Mouse (Mus musculus) adrenal gland, adult 2 months (tissue): ENCODE results near the gene Spata2. TPM values are rescaled to one million over a fixed set of nuclear protein-coding genes. Genes with fewer than 3 reads are reported as not detected.
A peak's percentile ranks its signal among the peaks of the same experiment; 100 is the strongest.

Experiments used
- DNase-seq: peaks from one replicate; pipeline ENCODE4 v3.0.0; 2021
- long read RNA-seq: library from polyadenylated mRNA; stranded (forward); transcript quantifications from one replicate; pipeline ENCODE4 v2.0.0, GENCODE M21; 2021
- polyA plus RNA-seq: library from polyadenylated mRNA; depleted of rRNA; stranded (reverse); fragments of >200 nt; gene quantifications from 2 replicates; pipeline ENCODE4 v1.2.3, GENCODE M21; 2012; rRNA removed
- total RNA-seq, 2 experiments: library from RNA; stranded (reverse); gene quantifications; 2 replicates each; pipeline ENCODE4 v1.2.3; 2021

Gene Spata2
- total RNA-seq: 10 to 100 TPM; 33.1 to 35.1 TPM
- polyA plus RNA-seq: 29.0 and 30.8 TPM in 2 replicates
- long read RNA-seq, full-length matches to known transcripts: 7 of 19 reads
- long read RNA-seq, partial matches to known transcripts: 1 of 19 reads
- long read RNA-seq, other reads (novel, unspliced or antisense): 11 of 19 reads

DNA sequence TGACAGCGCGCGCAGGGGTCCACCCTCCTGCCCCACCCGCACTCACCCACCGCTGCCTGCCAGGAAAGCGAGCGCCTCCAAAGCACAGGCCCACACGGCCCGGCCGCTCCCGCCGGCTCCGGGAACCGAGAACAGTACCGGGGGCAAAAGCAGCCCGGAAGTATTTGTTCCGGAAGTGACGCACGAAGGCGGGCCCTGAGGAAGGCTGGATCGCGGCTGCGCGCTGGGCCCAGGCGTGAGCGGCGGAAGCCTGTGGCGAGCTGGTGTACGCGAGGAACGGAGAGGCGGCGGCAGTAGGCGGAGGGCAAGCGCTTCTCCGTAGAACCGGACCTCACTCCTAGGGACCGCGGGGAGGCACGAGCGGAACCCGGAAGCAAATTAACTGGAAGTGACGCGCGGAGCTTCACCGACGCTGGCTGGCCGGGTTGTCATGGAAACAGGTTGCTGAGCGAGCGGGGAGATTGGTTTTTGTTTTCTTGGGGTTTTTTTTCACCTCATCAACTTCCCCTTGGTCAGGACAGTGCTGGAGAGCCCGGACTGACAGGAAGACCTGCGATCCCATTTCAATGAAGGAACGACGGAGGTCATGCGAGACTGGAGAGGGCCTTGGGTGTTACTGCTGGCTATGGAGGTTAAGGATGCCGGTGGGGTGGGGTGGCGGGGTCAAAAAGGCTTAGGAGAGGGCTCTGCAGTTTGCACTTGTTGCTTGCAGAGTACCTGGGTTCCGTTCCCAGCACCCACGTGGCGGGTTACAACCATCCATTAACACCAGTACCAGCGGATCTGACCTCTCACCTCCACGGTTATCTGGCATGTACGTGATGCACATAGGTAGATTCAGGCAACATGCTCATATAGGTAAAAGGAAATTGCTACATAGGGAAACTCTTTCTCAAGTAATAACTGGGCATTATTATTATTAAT, at the start of gene Spata2:
TSS of gene Spata2 (minus strand) at position 175 of the 924 bp plus-strand sequence.
- peak; percentile 96 for DNase-seq

DNA sequence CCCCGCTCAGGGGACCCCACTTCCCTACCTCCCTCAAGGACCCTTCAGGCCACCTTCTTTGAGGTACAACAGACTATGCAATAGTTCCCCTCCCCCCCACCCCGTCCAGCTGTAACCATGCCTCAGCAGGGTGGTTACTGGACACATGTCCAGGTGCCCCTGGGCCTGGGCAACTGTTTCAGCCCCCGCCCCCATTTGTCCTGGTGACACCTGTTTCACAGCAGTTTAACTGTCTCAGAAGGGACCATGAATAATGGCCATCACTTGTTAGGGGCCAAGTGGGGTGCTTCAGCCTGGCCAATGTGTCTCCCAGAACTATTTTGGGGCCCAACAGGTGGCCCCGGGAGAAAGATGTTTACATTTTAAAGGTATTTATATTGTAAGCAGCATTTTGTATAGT, 49.7 kb upstream of the Spata2 start:
- no peak for DNase-seq

GRCm38 (mm10) chr2:167541761-167542160, 49.1 kb upstream of the Spata2 start:
- no peak for DNase-seq

GRCm38 (mm10) chr2:167541324-167541723, 48.6 kb upstream of the Spata2 start:
- DNase-seq: no peak

DNA sequence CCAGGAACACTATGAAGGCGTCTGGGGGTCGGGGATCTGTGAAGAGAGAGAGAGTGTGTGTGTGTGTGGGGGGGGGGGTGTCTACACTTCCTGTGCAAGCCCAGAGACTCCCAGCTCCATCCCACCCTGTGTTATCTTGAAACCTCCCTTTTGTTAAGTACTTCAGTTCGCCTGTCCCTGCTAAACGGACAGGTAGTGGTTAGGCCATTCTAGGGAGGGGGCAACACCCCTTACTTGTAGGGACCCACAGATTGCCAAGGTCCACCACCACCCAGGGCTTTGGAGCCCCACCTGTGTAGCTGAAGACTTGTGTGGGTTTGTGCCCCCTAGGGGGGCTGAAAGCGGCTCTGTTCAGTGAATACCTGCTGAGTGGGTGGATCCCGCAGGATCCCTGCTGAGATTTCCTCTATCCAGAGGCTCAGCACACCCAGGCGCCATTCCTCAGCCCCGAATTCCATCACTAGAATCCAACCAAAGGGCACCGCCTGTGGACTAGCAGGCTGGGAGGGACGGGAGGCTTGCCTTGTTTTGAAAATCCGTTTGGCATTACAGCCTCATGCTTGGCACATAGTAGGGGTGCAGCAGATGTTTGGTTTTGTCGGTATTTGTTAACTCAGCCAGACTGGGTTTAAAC, 47.9 kb upstream of the Spata2 start:
- DNase-seq: no peak

DNA sequence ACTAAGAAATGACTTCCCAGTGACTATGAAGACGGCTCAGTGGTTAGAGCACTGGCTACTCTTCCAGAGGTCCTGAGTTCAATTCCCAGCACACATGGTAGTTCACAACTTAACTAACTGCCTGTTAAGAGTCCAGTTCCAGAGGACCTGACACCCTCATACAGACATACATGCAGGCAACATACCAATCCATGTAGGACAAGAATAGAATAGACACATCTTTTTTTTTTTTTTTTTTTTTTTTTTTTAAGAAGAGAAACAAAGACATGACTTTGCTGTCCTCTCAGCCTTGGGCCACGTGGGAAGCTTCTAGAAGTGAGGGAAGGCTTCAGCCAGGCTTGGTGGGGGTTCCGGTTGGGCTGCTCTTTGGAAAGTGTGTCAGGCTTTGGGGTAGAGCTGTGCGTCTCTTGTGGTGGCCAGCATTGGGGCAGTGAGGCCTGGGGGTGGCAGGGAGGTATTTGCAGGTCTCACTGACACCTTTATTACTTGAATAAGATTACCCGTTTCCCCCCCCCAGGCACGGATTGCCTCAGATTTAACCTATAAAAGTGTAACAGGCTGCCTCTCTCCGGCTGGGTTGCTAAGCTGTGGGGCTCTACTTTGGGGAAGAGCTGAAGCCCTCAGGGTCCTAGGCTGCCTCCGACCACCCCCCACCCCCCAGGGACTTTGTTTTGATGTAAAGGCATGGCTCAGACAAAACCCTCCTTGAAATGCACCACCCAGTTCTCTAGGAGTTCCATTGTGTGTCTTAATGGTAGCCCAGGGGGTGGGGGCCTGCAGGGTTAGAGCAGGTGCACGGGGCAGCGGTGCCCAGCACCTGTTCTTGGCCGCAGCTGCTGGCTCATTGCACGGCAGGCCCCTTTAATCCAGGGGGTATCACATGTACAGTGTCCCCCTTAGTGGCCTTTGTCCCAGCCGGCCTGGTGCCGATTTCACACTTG, 47.1 kb upstream of the Spata2 start:
- no peak for DNase-seq

GRCm38 (mm10) chr2:167538671-167539306, 46.1 kb upstream of the Spata2 start:
- DNase-seq: peak; percentile 87

DNA sequence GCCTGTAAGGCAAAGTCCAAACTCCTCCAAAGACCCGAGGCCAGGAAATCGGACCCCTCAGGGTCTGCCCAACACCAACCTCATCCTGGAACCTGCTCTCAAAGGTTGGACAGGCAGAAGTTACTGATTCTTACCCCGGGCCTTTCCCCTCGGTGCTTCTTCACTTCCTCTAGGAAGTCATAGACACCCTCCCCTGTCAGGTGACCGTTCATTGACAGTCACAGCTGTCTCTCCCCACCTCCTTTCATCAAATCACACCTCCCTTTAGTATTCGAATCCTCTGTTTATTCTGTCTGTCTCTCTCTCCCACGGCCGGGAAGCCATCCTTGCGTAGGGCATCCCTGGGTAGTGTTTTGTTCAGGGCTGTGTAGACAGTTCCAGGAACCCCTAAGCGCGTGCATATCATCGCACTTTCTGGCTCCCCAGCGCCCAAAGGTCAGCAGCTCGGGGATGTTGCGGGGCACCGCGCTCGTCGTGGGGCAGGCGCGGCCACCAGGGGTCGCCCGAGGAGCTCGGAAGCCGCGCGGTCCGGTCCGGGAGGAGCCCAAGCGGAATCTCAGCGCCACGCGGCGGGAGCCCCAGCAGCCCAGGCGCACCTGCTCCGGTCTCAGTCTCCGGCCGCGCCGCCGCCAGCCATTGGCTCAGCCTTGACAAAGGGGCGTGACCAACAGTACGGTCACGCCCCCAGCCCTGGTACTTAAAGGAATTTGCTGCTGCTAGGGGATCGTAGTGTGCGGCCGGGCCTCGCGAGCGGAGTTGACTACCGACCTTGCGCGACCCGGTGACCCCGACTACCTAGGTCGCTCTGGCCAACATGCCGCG, 45.0 kb upstream of the Spata2 start, which contains the start of gene Snai1:
TSS of gene Snai1 (plus strand) at position 720 of the 822 bp plus-strand sequence.
- peak; percentile 97 for DNase-seq

GRCm38 (mm10) chr2:167536320-167536945, 43.7 kb upstream of the Spata2 start:
- DNase-seq: no peak

GRCm38 (mm10) chr2:167533880-167534279, 41.2 kb upstream of the Spata2 start:
- no peak for DNase-seq

DNA sequence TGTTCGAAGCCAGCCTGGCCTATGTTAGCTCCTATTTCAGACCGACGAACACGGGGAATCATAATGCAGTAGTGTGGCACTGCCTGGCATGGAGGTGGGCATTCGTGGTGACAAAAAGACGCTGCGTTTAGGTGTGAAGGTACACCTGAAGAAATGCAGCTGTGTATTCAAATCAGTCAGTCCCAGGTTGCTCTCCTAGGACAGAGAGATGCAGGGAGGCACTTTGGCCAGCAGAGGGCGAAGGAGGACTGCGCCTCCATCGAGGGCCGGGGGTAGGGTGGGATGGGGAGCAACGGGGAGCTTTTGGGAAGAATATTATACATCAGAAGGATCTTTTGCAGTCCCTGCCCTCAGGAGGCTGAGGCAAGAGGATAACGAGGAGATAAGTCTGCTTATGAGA, 39.4 kb upstream of the Spata2 start:
- DNase-seq: no peak

DNA sequence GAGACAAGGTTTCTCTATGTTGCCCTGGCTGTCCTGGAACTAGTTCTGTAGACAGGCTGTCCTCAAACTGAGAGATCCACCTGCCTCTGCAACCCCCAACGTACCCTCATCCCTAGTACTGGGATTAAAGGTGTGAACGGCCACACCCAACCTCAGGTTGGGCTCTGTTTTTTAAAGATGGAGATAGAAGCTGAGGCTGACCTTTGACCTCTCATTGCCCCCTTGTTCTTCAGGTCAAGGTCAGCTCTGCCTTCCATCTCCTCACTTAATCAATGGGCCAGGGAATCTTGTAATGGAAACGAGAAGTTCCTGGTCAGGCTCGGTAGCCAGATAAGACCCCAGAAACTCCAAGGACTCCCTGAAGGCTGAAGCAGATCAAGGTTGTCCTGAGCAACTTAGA, 37.8 kb upstream of the Spata2 start:
- no peak for DNase-seq

GRCm38 (mm10) chr2:167529935-167530513, 37.3 kb upstream of the Spata2 start:
- DNase-seq: no peak

GRCm38 (mm10) chr2:167528278-167528677, 35.6 kb upstream of the Spata2 start:
- DNase-seq: no peak

- DNase-seq: no peak
Observed at GRCm38 (mm10) chr2:167519606-167520252, 27.0 kb upstream of the Spata2 start.

DNA sequence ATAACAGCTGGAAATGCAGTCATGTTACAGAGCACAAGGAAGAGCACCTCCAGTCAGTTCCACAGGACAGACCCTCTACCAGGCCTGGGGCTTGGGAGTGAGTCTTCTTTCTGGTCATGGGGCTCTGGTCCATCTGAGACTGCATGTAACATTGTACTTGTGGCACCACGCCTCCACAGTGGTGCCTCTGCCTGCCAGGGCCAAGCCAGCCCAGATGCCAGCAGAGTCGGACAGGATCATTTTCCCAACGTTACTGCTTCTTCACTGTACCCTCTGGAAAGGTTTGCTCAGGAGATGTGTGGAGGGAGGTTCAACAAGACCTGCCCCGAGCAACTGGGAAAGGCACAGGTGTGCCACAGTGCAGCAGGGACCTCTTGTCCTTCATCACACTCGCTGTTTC, 23.0 kb upstream of the Spata2 start:
- no peak for DNase-seq

DNA sequence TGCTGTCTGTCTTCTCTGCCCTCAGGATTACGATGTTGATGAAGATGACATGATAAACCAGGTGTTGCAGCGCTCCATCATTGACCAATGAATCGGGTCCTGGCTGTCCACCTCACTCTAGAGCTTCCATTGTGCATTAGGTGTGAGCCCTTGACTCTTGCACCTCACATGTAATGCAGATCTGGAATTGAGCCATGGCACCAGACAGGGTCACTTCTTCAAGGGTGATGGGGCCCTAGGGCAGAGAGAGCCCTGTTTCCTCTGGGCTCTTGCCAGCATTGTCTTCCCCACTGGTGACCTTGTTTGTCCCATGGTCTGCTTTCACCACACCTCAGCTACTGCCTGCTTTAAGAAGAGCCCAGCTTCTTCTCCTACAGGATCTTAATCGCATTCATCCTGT, 22.0 kb upstream of the Spata2 start:
- DNase-seq: no peak

DNA sequence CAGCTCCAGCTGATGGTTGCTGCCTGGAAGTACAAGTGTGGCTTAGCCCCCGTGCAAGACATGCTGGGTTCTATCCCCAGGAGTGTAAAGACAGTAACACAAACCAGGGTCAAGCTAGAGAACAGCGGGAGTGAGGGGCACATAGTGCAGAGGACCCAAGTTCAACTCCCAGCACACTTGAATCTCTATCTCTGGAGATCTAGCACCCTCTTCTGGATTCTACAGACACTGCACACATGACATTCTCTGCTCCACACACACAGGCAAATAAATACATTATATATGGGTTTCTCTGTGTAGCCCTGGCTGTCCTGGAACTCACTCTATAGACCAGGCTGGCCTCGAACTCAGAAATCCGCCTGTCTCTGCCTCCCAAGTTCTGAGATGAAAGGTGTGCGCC, 20.3 kb upstream of the Spata2 start:
- DNase-seq: no peak

- DNase-seq: no peak
Observed at GRCm38 (mm10) chr2:167512365-167512764, 19.7 kb upstream of the Spata2 start.
